Mouse (Mus musculus) bone marrow macrophage, adult 2 months (primary cell): ENCODE measurements at regions not wholly inside any gene's neighbourhood (a gene's known extent, or its start where the extent isn't known, plus 50 kb on each side); places are given as distances from the start of the nearest gene placed in this dataset.

Experiments used
- H3K27ac ChIP-seq: 2 replicates; pipeline ENCODE4 v1.5.1; 2012; ENCODE audit warnings: low read depth, low read length; ENCODE audit not compliant: insufficient read depth
- H3K4me1 ChIP-seq: 2 replicates; pipeline ENCODE4 v1.6.1; 2012; ENCODE audit warnings: low read length; ENCODE audit not compliant: control insufficient read depth, insufficient read depth
- H3K4me3 ChIP-seq: 2 replicates; pipeline ENCODE4 v1.5.1; 2012; ENCODE audit warnings: mild to moderate bottlenecking, low read length, moderate library complexity; ENCODE audit not compliant: insufficient read depth
- CTCF ChIP-seq: IDR thresholded peaks from 2 replicates; pipeline ENCODE4 v1.5.1; 2012; ENCODE audit warnings: low read depth, mild to moderate bottlenecking, low read length, moderate library complexity
- POLR2A ChIP-seq: IDR thresholded peaks from 2 replicates; pipeline ENCODE4 v1.6.1; 2012; ENCODE audit warnings: mild to moderate bottlenecking, low read depth, low read length, borderline replicate concordance

GRCm38 (mm10) chr12:77834891-77835290, 359.2 kb upstream of the Gm6657 start:
- TF ChIP-seq POLR2A (no peak), CTCF (no peak)
- Histone ChIP-seq H3K4me1 (no peaks in the 10 kb centered on the region), H3K27ac (no peak overlapping the region), H3K4me3 (no peak overlapping the region)

GRCm38 (mm10) chr12:77836231-77836630, 357.8 kb upstream of the Gm6657 start:
- Histone ChIP-seq H3K4me1 (no peaks in the 10 kb centered on the region), H3K27ac (no peak overlapping the region), H3K4me3 (no peak overlapping the region)
- TF ChIP-seq CTCF, result no peak
- TF ChIP-seq POLR2A, result no peak

DNA sequence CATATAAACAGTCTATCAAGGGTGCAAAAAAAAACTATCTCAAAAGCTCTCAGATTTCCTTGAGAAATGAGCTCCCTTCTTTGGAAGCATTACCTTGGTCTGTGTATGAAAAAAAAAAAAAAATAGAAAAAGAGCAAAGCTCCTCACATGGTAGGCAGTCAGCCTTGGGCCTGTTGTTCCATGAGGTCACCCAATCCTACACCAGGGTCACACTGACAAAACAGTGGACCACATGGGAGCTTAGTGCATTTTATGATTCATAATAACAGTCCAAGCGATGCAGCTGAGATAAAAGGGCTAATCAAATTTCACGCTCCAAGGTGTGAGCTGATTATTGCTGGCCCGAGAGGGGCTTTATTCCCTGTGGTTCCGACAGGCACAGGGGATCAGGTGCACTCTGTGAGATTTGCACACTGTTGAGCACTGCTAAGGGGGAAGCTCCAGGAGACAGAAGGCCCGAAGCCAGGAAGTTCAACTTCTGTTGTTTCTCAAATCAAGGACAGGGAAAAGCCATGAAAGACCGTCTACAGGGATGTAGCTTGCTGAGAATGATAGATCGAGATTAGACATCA, 352.1 kb upstream of the Gm6657 start:
- H3K4me1 ChIP-seq, result no peaks in the 10 kb centered on the region
- TF ChIP-seq CTCF, result no peak
- no peak for TF ChIP-seq POLR2A
- H3K27ac ChIP-seq, result no peak overlapping the region
- H3K4me3 ChIP-seq, result no peak overlapping the region

DNA sequence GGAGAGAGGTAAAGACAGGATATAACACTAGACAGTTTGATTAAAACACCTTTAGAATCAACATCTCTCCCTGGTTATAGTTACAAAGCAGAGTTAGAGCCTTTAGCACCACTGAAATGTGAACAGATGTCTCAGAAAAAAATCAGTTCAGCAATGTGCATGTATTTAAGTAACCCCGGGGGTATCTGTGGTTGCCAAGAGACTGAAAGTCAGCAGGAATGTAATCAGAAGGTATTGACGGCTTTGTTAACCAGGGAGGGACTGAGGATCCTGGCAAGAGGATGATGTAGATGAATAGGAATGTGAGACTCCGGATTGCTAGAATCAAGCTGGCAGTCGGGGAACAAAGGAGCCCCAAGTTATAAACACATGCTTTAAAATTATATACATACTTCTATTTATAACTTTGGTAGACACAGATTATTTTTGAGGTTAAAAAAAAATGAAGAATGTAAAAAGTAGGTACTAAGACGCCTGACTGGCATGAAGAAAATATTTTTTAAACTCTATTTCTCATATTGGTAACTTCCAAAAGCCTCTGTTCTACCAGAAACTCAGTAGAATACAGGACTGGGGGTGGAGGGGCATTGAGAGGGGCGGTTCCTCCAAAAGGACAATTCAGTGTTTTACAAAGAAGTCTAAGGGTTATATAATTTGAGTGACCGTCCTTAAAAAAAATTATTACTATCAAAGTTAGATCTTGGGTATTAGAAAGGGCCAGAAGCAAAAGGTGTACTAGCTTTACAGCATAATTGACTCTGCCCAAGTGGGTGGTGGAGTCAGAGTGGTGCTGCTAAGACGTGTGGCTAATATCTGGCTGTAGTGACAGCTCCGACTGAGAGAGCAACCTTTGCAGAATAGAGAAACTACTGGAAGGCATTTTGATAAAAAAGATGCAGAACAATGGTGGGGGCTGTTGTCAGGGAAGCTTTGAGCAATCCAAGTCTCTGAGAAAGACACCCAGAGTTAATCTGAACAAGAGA, 341.2 kb upstream of the Gm6657 start:
- Histone ChIP-seq H3K4me1 (no peaks in the 10 kb centered on the region), H3K4me3 (no peak overlapping the region), H3K27ac (no peak overlapping the region)
- no peak for TF ChIP-seq CTCF
- TF ChIP-seq POLR2A, result no peak

DNA sequence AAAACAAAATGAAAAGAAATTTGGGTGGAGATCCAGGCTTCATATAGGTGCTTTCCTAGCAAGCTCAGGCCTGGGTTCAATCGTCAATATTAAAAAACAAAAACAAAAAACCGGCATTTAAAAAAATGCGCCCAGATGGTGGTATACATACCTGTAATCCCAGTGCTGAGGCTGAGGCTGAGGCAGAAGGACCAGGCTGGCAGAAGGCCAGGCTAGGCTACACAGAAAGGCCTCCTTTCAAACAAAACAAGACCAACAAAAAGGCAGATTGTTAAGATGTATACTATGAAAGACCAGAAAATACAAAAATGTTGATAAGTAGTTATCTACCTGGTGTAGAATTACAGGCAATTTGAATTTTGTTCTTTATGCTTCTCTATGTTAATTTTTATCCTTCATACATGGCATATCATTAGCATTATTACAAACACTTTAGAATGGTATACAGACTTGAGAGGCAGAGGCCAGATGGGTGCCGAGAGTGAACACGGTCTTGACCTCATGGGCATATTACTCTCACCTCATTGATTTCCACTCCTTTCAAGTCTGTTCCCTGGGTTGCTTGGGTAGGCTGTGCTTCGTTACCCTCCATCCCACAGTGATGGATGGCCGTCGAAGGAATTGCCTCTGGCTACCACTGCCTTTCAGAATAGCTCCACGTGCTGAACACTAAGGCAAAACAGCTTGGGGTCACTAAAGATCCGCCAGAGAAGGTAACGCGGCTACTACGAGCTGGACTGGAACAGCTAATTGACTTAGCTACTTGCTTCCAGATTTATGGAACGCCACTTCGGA, 339.6 kb upstream of the Gm6657 start:
- TF ChIP-seq POLR2A (no peak), CTCF (no peak)
- Histone ChIP-seq H3K27ac (no peak overlapping the region), H3K4me1 (no peaks in the 10 kb centered on the region)

DNA sequence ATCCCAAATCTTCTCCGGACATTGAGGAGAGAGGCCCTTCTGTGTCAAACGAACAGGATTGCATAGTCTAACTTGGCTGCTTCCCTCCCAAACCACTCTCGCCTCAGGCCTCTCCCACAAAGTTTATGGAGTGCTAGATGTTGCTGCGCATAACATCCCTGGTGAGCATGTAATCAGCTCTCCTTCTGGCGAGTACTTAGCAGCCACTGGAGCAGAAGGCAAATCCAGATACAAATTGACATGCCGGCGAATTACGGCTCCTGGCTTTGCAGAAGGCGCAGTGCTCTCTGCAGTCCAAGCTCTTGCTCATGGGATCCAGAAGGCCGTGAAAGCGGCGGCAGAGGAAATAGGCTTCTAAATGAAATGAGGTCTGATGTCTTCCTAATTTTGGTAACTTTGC, 338.2 kb upstream of the Gm6657 start:
- TF ChIP-seq CTCF (no peak), POLR2A (no peak)
- H3K4me1 ChIP-seq, result no peaks in the 10 kb centered on the region
- H3K4me3 ChIP-seq, result no peak overlapping the region
- H3K27ac ChIP-seq, result no peak overlapping the region

More for the DNA sequence above, 339.6 kb upstream of the Gm6657 start:
- no peak overlapping the region for H3K4me3 ChIP-seq

DNA sequence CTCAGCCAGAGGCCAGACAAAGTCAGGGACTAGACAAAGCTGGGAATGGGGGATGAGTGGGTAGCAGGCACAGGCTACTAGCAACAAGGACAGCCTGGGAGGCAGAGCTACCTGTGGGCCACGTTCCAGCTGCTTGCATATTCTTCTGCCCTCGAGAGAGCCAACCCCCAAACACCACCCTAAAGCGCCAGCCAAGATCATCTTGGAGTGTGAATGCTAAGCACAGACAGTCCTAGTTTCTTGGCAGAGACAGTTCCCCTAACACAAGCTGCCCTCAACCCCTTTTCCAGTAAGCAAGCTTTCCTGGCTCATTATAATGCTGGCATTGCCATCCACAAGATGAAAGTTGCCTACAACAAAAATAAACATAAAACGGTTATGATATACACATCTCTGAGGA, 336.8 kb upstream of the Gm6657 start:
- H3K4me3 ChIP-seq, result no peak overlapping the region
- no peak overlapping the region for H3K27ac ChIP-seq
- no peak for TF ChIP-seq POLR2A
- no peak for TF ChIP-seq CTCF
- no peaks in the 10 kb centered on the region for H3K4me1 ChIP-seq

DNA sequence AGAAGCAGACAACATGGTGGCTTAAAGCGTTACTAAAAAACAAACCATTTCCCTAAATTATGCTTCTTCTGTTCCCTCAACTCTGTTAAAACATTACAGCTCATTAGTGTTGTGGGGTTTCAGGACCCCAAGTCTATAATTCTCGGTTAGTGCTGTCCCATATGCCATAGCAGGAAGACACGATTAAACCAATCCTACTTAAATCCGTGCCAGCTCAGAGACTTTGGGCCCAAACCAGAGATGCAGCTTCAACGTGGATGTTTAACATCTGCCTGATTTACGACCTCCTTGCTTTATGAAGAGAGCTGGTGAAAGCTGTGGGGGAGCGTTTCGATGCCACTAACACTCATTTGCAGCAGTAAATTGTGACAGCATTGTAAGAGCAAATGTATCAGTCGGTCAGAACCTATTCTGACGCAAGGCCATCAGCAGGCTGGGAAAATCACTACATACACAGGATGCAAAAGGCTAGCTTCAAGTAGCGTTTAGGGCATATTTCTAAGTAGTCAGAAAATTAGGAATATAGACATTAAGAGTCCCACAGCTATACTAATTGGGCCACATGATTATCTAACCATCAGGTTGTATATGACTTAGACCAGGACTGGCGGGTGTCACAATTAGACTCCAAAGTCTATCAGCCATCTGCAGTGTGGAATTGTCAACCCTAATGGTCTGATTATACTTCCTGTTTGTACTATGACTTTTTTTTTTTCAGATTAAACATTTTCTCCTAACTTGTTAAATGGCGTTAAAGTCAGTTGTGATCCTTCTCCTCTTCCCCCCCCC, 333.1 kb upstream of the Gm6657 start:
- TF ChIP-seq CTCF (no peak), POLR2A (no peak)
- Histone ChIP-seq H3K4me1 (no peaks in the 10 kb centered on the region), H3K27ac (no peak overlapping the region), H3K4me3 (no peak overlapping the region)

GRCm38 (mm10) chr12:77867947-77868495, 326.0 kb upstream of the Gm6657 start:
- H3K27ac ChIP-seq, result no peak overlapping the region
- no peak overlapping the region for H3K4me3 ChIP-seq
- H3K4me1 ChIP-seq, result no peaks in the 10 kb centered on the region
- TF ChIP-seq CTCF (no peak), POLR2A (no peak)
